Mouse (Mus musculus) kidney, adult 8-10 months (tissue): ENCODE measurements around the gene Mad1l1.

Source experiments
- DNase-seq, 2 experiments: peaks; one replicate each; pipeline ENCODE4 v3.0.0; 2022

Gene Mad1l1

GRCm38 (mm10) chr5:140123640-140124366, 197.5 kb downstream of the Mad1l1 start:
- DNase-seq = no peak

GRCm38 (mm10) chr5:140123194-140123593, 198.2 kb downstream of the Mad1l1 start:
- no peak for DNase-seq

GRCm38 (mm10) chr5:140121966-140122365, 199.4 kb downstream of the Mad1l1 start:
- DNase-seq = no peak

GRCm38 (mm10) chr5:140118921-140119320, 202.4 kb downstream of the Mad1l1 start:
- no peak for DNase-seq

GRCm38 (mm10) chr5:140117968-140118367, 203.4 kb downstream of the Mad1l1 start:
- DNase-seq = peak; percentile 43 to 60

- DNase-seq = peak; percentile 74 to 83
Observed at GRCm38 (mm10) chr5:140115434-140116271, 205.7 kb downstream of the Mad1l1 start.

- no peak for DNase-seq
Observed at GRCm38 (mm10) chr5:140114512-140115060, 206.8 kb downstream of the Mad1l1 start.

- no peak for DNase-seq
Observed at GRCm38 (mm10) chr5:140113281-140113680, 208.1 kb downstream of the Mad1l1 start.

GRCm38 (mm10) chr5:140110024-140110423, 211.3 kb downstream of the Mad1l1 start:
- DNase-seq = no peak

- no peak for DNase-seq
Observed at GRCm38 (mm10) chr5:140107907-140108306, 213.4 kb downstream of the Mad1l1 start.

GRCm38 (mm10) chr5:140106051-140106450, 215.3 kb downstream of the Mad1l1 start:
- DNase-seq = no peak

GRCm38 (mm10) chr5:140104891-140105290, 216.5 kb downstream of the Mad1l1 start:
- DNase-seq = no peak

- DNase-seq = no peak
Observed at GRCm38 (mm10) chr5:140102731-140103130, 218.6 kb downstream of the Mad1l1 start.

- DNase-seq = no peak
Observed at GRCm38 (mm10) chr5:140101409-140102009, 219.8 kb downstream of the Mad1l1 start.

GRCm38 (mm10) chr5:140098711-140099110, 222.6 kb downstream of the Mad1l1 start:
- no peak for DNase-seq

GRCm38 (mm10) chr5:140095203-140095602, 226.1 kb downstream of the Mad1l1 start:
- DNase-seq = peak; percentile 49 to 75

- no peak for DNase-seq
Observed at GRCm38 (mm10) chr5:140093489-140093888, 227.9 kb downstream of the Mad1l1 start.

GRCm38 (mm10) chr5:140091601-140092000, 229.8 kb downstream of the Mad1l1 start:
- DNase-seq = no peak

GRCm38 (mm10) chr5:140089263-140089662, 232.1 kb downstream of the Mad1l1 start:
- DNase-seq = no peak

GRCm38 (mm10) chr5:140087242-140087641, 234.1 kb downstream of the Mad1l1 start:
- peak in 1 of 2 experiments; percentile 11 for DNase-seq

GRCm38 (mm10) chr5:140084341-140084740, 237.0 kb downstream of the Mad1l1 start:
- DNase-seq = peak; percentile 30 to 54

- no peak for DNase-seq
Observed at GRCm38 (mm10) chr5:140083911-140084310, 237.4 kb downstream of the Mad1l1 start.

- no peak for DNase-seq
Observed at GRCm38 (mm10) chr5:140082204-140082812, 239.0 kb downstream of the Mad1l1 start.
